8 mouse cellular contexts compared by ENCODE assay signal in the genomic region with DNA sequence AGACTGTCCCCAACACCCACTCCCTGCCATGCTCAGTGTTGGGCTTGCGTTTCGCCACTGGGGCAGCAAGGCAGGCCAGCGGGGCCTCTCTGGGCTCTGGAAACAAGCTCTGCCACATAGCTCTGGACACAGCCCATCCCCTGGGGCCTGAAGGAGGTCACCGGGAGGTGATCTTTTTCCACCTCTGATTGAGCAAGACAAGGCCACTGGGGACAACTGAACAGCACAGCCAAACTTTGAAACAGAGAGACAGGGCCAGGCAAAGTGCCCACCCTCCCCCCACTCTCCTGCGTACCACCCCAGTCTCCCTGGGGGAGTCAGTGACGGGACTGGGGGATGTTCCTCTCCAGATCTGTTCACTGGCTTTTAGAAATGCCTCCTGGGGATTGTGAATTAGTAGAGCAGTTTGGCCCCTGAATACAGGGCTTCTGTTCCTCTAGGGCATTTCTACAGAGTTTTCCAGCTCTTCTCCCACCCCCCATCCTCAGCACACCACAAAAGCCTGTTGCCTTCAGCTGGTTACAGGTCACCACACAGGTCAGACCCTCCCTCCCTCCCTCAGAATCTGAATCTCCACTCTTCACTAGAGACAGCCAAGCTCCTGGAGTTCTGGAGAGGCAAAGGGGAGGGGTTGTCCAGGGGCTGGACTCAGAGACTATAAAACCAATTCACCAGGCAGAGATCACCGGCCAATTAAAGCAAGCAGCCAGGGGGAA. TPM values are rescaled to one million over a fixed set of nuclear protein-coding genes. Genes with fewer than 3 reads are reported as not detected.
DNase-seq lines count a peak whose midpoint lies in the region; ATAC-seq and TF ChIP-seq lines count a peak whose summit lies in the region.

No protein-coding gene starts in this region.

- H3K4me2 ChIP-seq in heart, postnatal 0 days (ENCODE audit: low read depth, low read length): no peak overlapping the region

- H3K79me2 ChIP-seq in C2C12 (ENCODE audit: control insufficient read depth, insufficient read depth): no peaks in the 10 kb centered on the region

- H3K9ac ChIP-seq in heart, postnatal 0 days (replicated peaks; ENCODE audit: low read depth, low read length): 0 out of 2 replicates have a peak overlapping the region, but pooled peaks have one; percentile 9

- H3K9me3 ChIP-seq in heart, postnatal 0 days (replicated peaks; ENCODE audit: control insufficient read depth, low read length): no peaks in the 10 kb centered on the region

- no peak for TF ChIP-seq CTCF in C2C12 (IDR thresholded peaks at IDR 0.05; ENCODE audit: control insufficient read depth, insufficient read depth, insufficient read length)
- no peak for TF ChIP-seq CTCF in heart, postnatal 0 days (IDR thresholded peaks at IDR 0.05; ENCODE audit: low read depth)
- no peak for TF ChIP-seq CTCF in layer of hippocampus, adult 2 months (conservative IDR thresholded peaks at IDR 0.05)

- H3K4me1 ChIP-seq in heart, postnatal 0 days (ENCODE audit: control insufficient read depth, insufficient read depth): peaks cover 39% of the 10 kb centered on the region

- H3K36me3 ChIP-seq in C2C12 (ENCODE audit: control insufficient read depth, insufficient read depth): no peaks in the 10 kb centered on the region
- peaks cover 8% of the 10 kb centered on the region; the same call in 1 of the 2 replicates for H3K36me3 ChIP-seq in heart, postnatal 0 days (replicated peaks; ENCODE audit: control insufficient read depth, insufficient read depth, low read length)

- peak overlapping the region; percentile 57 for H3K27ac ChIP-seq in heart, postnatal 0 days (ENCODE audit: low read depth)
- no peak overlapping the region for H3K27ac ChIP-seq in layer of hippocampus, adult 2 months

- no peaks in the 10 kb centered on the region for H3K79me3 ChIP-seq in C2C12 (ENCODE audit: low read depth)

- DNase-seq in embryo, embryonic 9.5 days (ENCODE audit: extremely low spot score): peak; percentile 88
- peak; percentile 59 for DNase-seq in heart, postnatal 0 days (ENCODE audit: low spot score)
- DNase-seq in kidney, postnatal 14 days: peak; percentile 91
- peak; percentile 83 for DNase-seq in lung, postnatal 36 days
- DNase-seq in left cerebral cortex, adult 11 months (ENCODE audit: low spot score): no peak
- DNase-seq in layer of hippocampus, adult 2 months (ENCODE audit: low spot score in 2 of 2): no peak

- TF ChIP-seq EP300 in heart, postnatal 0 days (IDR thresholded peaks at IDR 0.05; ENCODE audit: low read depth): peak; percentile 41; the same call in 1 of the 2 replicates

- peak; percentile 66 for ATAC-seq in heart, postnatal 0 days (ENCODE audit: insufficient read depth, low read depth)
- ATAC-seq in CD4-positive, CD25-positive, alpha-beta regulatory T cell, adult 4 months: no peak

- no peak overlapping the region for H3ac ChIP-seq in C2C12 (ENCODE audit: control insufficient read depth, insufficient read length, low read depth)

- H3K4me3 ChIP-seq in C2C12 (ENCODE audit: insufficient read depth, poor library complexity, severe bottlenecking): no peak overlapping the region
- no peak overlapping the region for H3K4me3 ChIP-seq in heart, postnatal 0 days (ENCODE audit: low read depth, low read length)
- H3K4me3 ChIP-seq in layer of hippocampus, adult 2 months: no peak overlapping the region

- no peaks in the 10 kb centered on the region for H3K27me3 ChIP-seq in C2C12 (ENCODE audit: control insufficient read depth, insufficient read depth, insufficient read length)
- H3K27me3 ChIP-seq in heart, postnatal 0 days (ENCODE audit: control insufficient read depth, insufficient read depth, low read length): no peaks in the 10 kb centered on the region

- WGBS in heart, postnatal 0 days: 25% methylated on average over 7 of the region's 7 CpGs

TF ChIP-seq in C2C12, 6 proteins besides CTCF, POLR2A, EP300 and RAD21:
- TF ChIP-seq USF1 (IDR thresholded peaks at IDR 0.05; ENCODE audit: low read depth) (no peak), CEBPB (IDR thresholded peaks at IDR 0.05; ENCODE audit: low read depth) (peak; percentile 76)

RNA-seq across cellular contexts. Expression of gene Bmf, which starts 19.9 kb away (rescaled TPM):
- polyA plus RNA-seq in C2C12 (2012; fragmentation: generic; extraction: Trizol): 0.42 TPM
- total RNA-seq in heart, postnatal 0 days (2014; rRNA removed; ENCODE audit: low replicate concordance): 12.7 and 14.5 TPM in 2 replicates
- 1.5 and 1.6 TPM in 2 replicates for polyA plus RNA-seq in heart, postnatal 0 days (2015; fragmentation: Nextera tagmentation; extraction: Ambion mirVana)
- polyA plus RNA-seq in CD4-positive, CD25-positive, alpha-beta regulatory T cell, adult 4 months (2017; shearing (Covaris generic)): 1 to 10 TPM; 1.3 to 4.2 TPM
- total RNA-seq in layer of hippocampus, adult 2 months (2021): 1 to 10 TPM; 1.9 to 2.8 TPM

RNA-seq across cellular contexts. Expression of gene Srp14, which starts 50.1 kb away (rescaled TPM):
- polyA plus RNA-seq in C2C12 (2012; fragmentation: generic; extraction: Trizol): 230 TPM
- 123 and 141 TPM in 2 replicates for total RNA-seq in heart, postnatal 0 days (2014; rRNA removed; ENCODE audit: low replicate concordance)
- 210 and 219 TPM in 2 replicates for polyA plus RNA-seq in heart, postnatal 0 days (2015; fragmentation: Nextera tagmentation; extraction: Ambion mirVana)
- polyA plus RNA-seq in CD4-positive, CD25-positive, alpha-beta regulatory T cell, adult 4 months (2017; shearing (Covaris generic)): 100 to 1,000 TPM; 272 to 283 TPM
- total RNA-seq in layer of hippocampus, adult 2 months (2021): 100 to 1,000 TPM; 181 TPM

Comparison
In these comparisons a context has a peak if more than half of its experiments do, and no peak if none do; other contexts are left out.
1. DNase-seq: peak in embryo, embryonic 9.5 days (single experiment), heart, postnatal 0 days (single experiment), kidney, postnatal 14 days (single experiment) and lung, postnatal 36 days (single experiment); none in left cerebral cortex, adult 11 months (single experiment) and layer of hippocampus, adult 2 months (0 of 2).